Comparison of ENCODE assay signal across 23 mouse cellular contexts in genomic region chr19:56807122-56807521, GRCm38 (mm10). TPM values are rescaled to one million over a fixed set of nuclear protein-coding genes. Genes with fewer than 3 reads are reported as not detected.
"Had no signal": no experiment of that assay in that cellular context is flagged by ENCODE, and none has a peak within 500 bp of the region (broad histone marks: within the 10 kb centered on the region; RNA-seq: fewer than 3 reads in every experiment).

No protein-coding gene starts in this region.

- ATAC-seq: liver, postnatal 0 days; lung, postnatal 0 days; midbrain, embryonic 16.5 days had no signal

- H3K4me1 ChIP-seq: midbrain, embryonic 12.5 days had no signal

- H3K27me3 ChIP-seq: liver, embryonic 15.5 days; lung, embryonic 15.5 days; midbrain, embryonic 12.5 days; neural tube, embryonic 13.5 days; neural tube, embryonic 15.5 days; stomach, embryonic 15.5 days had no signal

- H3K9me3 ChIP-seq: liver, embryonic 15.5 days; lung, embryonic 15.5 days; midbrain, embryonic 10.5 days; midbrain, embryonic 12.5 days; neural tube, embryonic 13.5 days; neural tube, embryonic 15.5 days; stomach, embryonic 15.5 days had no signal

- DNase-seq: liver, postnatal 0 days; lung, adult 2 months; lung, postnatal 14 days; lung, postnatal 4 days; midbrain, embryonic 14.5 days; retina, postnatal 1 day; right cerebral cortex, adult 18-20 months; right cerebral cortex, postnatal 25 days; thymus, adult 2 months; thymus, postnatal 25 days; thymus, postnatal 4 days had no signal

- H3K9ac ChIP-seq: liver, embryonic 15.5 days; liver, postnatal 0 days; lung, embryonic 15.5 days; midbrain, embryonic 12.5 days; neural tube, embryonic 13.5 days; neural tube, embryonic 15.5 days; stomach, embryonic 15.5 days had no signal

- H3K27ac ChIP-seq: liver, embryonic 15.5 days; lung, embryonic 15.5 days; midbrain, embryonic 10.5 days; midbrain, embryonic 12.5 days; neural tube, embryonic 13.5 days; neural tube, embryonic 15.5 days; stomach, embryonic 15.5 days had no signal

- H3K4me2 ChIP-seq: liver, embryonic 15.5 days; lung, embryonic 15.5 days; midbrain, embryonic 12.5 days; neural tube, embryonic 13.5 days; neural tube, embryonic 15.5 days; stomach, embryonic 15.5 days had no signal

- H3K4me3 ChIP-seq: liver, embryonic 15.5 days; lung, embryonic 15.5 days; midbrain, embryonic 10.5 days; midbrain, embryonic 12.5 days; myocyte; neural tube, embryonic 13.5 days; neural tube, embryonic 15.5 days; stomach, embryonic 15.5 days had no signal

RNA-seq across cellular contexts. Expression of gene Tdrd1, which starts 18.9 kb away (rescaled TPM):
- total RNA-seq: megakaryocyte-erythroid progenitor cell, adult 5-6 weeks had no signal
- polyA plus RNA-seq: liver, postnatal 0 days; lung, postnatal 0 days; myocyte; spleen, adult 2 months had no signal
